Mouse (Mus musculus) thymus, adult 2 months (tissue): ENCODE data around the gene Qtrt2. TPM values are rescaled to one million over a fixed set of nuclear protein-coding genes. Genes with fewer than 3 reads are reported as not detected.

Experiments used
- DNase-seq: peaks from one replicate; pipeline ENCODE4 v3.0.0; 2021
- H3K27ac ChIP-seq: fragments of 200-500 bp; 2 replicates; pipeline ENCODE4 v1.5.1; 2012; ENCODE audit warnings: low read length, control low read depth; ENCODE audit not compliant: control insufficient read depth, insufficient read depth
- H3K27me3 ChIP-seq: fragments of 200-500 bp; 2 replicates; pipeline ENCODE4 v1.6.1; 2012; ENCODE audit warnings: mild to moderate bottlenecking, low read length, moderate library complexity, mixed read lengths; ENCODE audit not compliant: control insufficient read depth, insufficient read depth
- H3K36me3 ChIP-seq: fragments of 200-500 bp; 2 replicates; pipeline ENCODE4 v1.6.1; 2012; ENCODE audit warnings: mild to moderate bottlenecking, low read length, moderate library complexity; ENCODE audit not compliant: control insufficient read depth, insufficient read depth
- H3K4me1 ChIP-seq: fragments of 200-500 bp; replicated peaks from 2 replicates; pipeline ENCODE4 v1.6.1; 2012; ENCODE audit warnings: low read length; ENCODE audit not compliant: control insufficient read depth, insufficient read depth
- H3K4me3 ChIP-seq: fragments of 200-500 bp; 2 replicates; pipeline ENCODE4 v1.5.1; 2012; ENCODE audit warnings: mild to moderate bottlenecking, low read length, control low read depth, moderate library complexity; ENCODE audit not compliant: control insufficient read depth, insufficient read depth
- CTCF ChIP-seq: fragments of 200-500 bp; IDR thresholded peaks from 2 replicates; pipeline ENCODE4 v1.5.1; 2012; ENCODE audit warnings: mild to moderate bottlenecking, control low read depth, low read length, moderate library complexity, borderline replicate concordance; ENCODE audit not compliant: control insufficient read depth, poor library complexity, insufficient read depth; ENCODE audit errors: extremely low read depth
- POLR2A ChIP-seq: fragments of 200-500 bp; IDR thresholded peaks from 2 replicates; pipeline ENCODE4 v1.6.1; 2012; ENCODE audit warnings: mild to moderate bottlenecking, low read length, control low read depth, moderate library complexity; ENCODE audit not compliant: control insufficient read depth, poor library complexity, insufficient read depth; ENCODE audit errors: extremely low read depth
- WGBS: fragments of 180-500 bp; shearing (Covaris S2); methylation state at CpG from one replicate; pipeline ENCODE4 v1.1.7; 2018; 5-methylcytosine and 5-hydroxymethylcytosine counted together
- polyA plus RNA-seq: library from polyadenylated mRNA; depleted of rRNA; stranded (reverse); fragments of >200 nt; gene quantifications from 2 replicates; pipeline ENCODE4 v1.2.3, GENCODE M21; 2012

The Qtrt2 gene
- polyA plus RNA-seq, 1 experiment = 25.7 TPM

- Histone ChIP-seq H3K27me3 (no peaks in the 10 kb centered on the region), H3K36me3 (no peaks in the 10 kb centered on the region), H3K4me3 (no peak overlapping the region), H3K27ac (no peak overlapping the region), H3K4me1 (no peaks in the 10 kb centered on the region)
- DNase-seq = no peak
- TF ChIP-seq POLR2A (no peak), CTCF (no peak)
- 95% methylated on average over 3 of the region's 3 CpGs for WGBS
These were observed 4.9 kb upstream of the Qtrt2 start for GRCm38 (mm10) chr16:43931502-43931901.

GRCm38 (mm10) chr16:43930577-43930976 lies 4.0 kb upstream of the Qtrt2 start:
- H3K4me3 ChIP-seq = no peak overlapping the region
- no peaks in the 10 kb centered on the region for H3K4me1 ChIP-seq
- TF ChIP-seq POLR2A = no peak
- no peak for TF ChIP-seq CTCF
- H3K27ac ChIP-seq = no peak overlapping the region
- H3K36me3 ChIP-seq = no peaks in the 10 kb centered on the region
- DNase-seq = no peak
- no peaks in the 10 kb centered on the region for H3K27me3 ChIP-seq

GRCm38 (mm10) chr16:43925846-43926245 lies 763 bp downstream of the Qtrt2 start:
- H3K4me1 ChIP-seq = no peaks in the 10 kb centered on the region

GRCm38 (mm10) chr16:43925001-43925558 lies 1.5 kb downstream of the Qtrt2 start:
- Histone ChIP-seq H3K27me3 (no peaks in the 10 kb centered on the region), H3K27ac (no peak overlapping the region), H3K4me1 (no peaks in the 10 kb centered on the region), H3K36me3 (no peaks in the 10 kb centered on the region), H3K4me3 (no peak overlapping the region)
- 87% methylated on average over 6 of the region's 6 CpGs for WGBS
- TF ChIP-seq POLR2A (no peak), CTCF (no peak)
- no peak for DNase-seq

More at GRCm38 (mm10) chr16:43925846-43926245, 763 bp downstream of the Qtrt2 start:
- no peak for TF ChIP-seq CTCF
- TF ChIP-seq POLR2A = no peak
- no peak overlapping the region for H3K27ac ChIP-seq
- WGBS = 95% methylated on average over 1 of the region's 1 CpGs
- DNase-seq = no peak
- H3K4me3 ChIP-seq = no peak overlapping the region
- no peaks in the 10 kb centered on the region for H3K27me3 ChIP-seq
- no peaks in the 10 kb centered on the region for H3K36me3 ChIP-seq

GRCm38 (mm10) chr16:43922630-43923029 lies 4.0 kb downstream of the Qtrt2 start:
- TF ChIP-seq POLR2A (no peak), CTCF (no peak)
- Histone ChIP-seq H3K36me3 (no peaks in the 10 kb centered on the region), H3K4me3 (no peak overlapping the region), H3K4me1 (no peaks in the 10 kb centered on the region), H3K27me3 (no peaks in the 10 kb centered on the region), H3K27ac (no peak overlapping the region)
- whole genome bisulfite sequencing = 68% methylated on average over 3 of the region's 3 CpGs
- no peak for DNase-seq

- no peak for DNase-seq
- no peaks in the 10 kb centered on the region for H3K36me3 ChIP-seq
- H3K27me3 ChIP-seq = no peaks in the 10 kb centered on the region
- TF ChIP-seq POLR2A (no peak), CTCF (no peak)
- H3K4me3 ChIP-seq = no peak overlapping the region
- 94% methylated on average over 2 of the region's 2 CpGs for WGBS
- H3K27ac ChIP-seq = no peak overlapping the region
- no peaks in the 10 kb centered on the region for H3K4me1 ChIP-seq
These were observed 4.6 kb downstream of the Qtrt2 start for GRCm38 (mm10) chr16:43922024-43922423.

GRCm38 (mm10) chr16:43918867-43919266 lies 7.7 kb downstream of the Qtrt2 start:
- 88% methylated on average over 3 of the region's 3 CpGs for WGBS
- no peak for TF ChIP-seq POLR2A
- TF ChIP-seq CTCF = no peak

More at GRCm38 (mm10) chr16:43918867-43919266, 7.7 kb downstream of the Qtrt2 start:
- no peak for DNase-seq
- Histone ChIP-seq H3K36me3 (no peaks in the 10 kb centered on the region), H3K27me3 (no peaks in the 10 kb centered on the region), H3K4me1 (no peaks in the 10 kb centered on the region), H3K27ac (no peak overlapping the region), H3K4me3 (no peak overlapping the region)
